Mouse (Mus musculus): ENCODE measurements around the gene Cdkal1. TPM values are rescaled to one million over a fixed set of nuclear protein-coding genes. Genes with fewer than 3 reads are reported as not detected.

Gene Cdkal1
- total RNA-seq, 1 experiment: 20.8 TPM

GRCm38 (mm10) chr13:29824326-29824725 lies 31.1 kb downstream of the Cdkal1 start:
- TF ChIP-seq CHD2 (IDR thresholded peaks at IDR 0.05; ENCODE audit: low read depth, low read length) (no peak), MAFK (IDR thresholded peaks at IDR 0.05; ENCODE audit: insufficient read depth, low read depth, low read length) (no peak), HCFC1 (IDR thresholded peaks at IDR 0.05; ENCODE audit: borderline replicate concordance, insufficient read depth, low read length) (no peak), ZC3H11A (IDR thresholded peaks at IDR 0.05; ENCODE audit: borderline replicate concordance, low read depth, low read length) (no peak), ZNF384 (IDR thresholded peaks at IDR 0.05; ENCODE audit: low read depth, low read length) (no peak)
- Histone ChIP-seq H3K4me3 (ENCODE audit: insufficient read depth in 1 of 2, low read depth in 1 of 2, low read length in 2 of 2, poor library complexity in 1 of 2, severe bottlenecking in 1 of 2) (no peak overlapping the region), H3K9ac (ENCODE audit: insufficient read depth, low read depth, low read length, poor library complexity, severe bottlenecking) (no peak overlapping the region), H3K4me1 (ENCODE audit: control insufficient read depth in 2 of 2, insufficient read depth in 2 of 2, low read length in 2 of 2, poor library complexity in 1 of 2) (no peaks in the 10 kb centered on the region), H3K36me3 (ENCODE audit: control insufficient read depth, insufficient read depth, low read length, poor library complexity, severe bottlenecking) (no peaks in the 10 kb centered on the region), H3K9me3 (ENCODE audit: control insufficient read depth, insufficient read depth, low read depth, low read length) (no peaks in the 10 kb centered on the region), H3K27ac (ENCODE audit: insufficient read depth, low read depth, low read length, poor library complexity, severe bottlenecking) (no peak overlapping the region)
- DNase-seq (ENCODE audit: low read depth, low spot score): no peak
- in situ Hi-C loops (cut with MboI; ENCODE audit: low sequenced_read_pairs in 2 of 2, unreplicated experiment in 2 of 2): no loop called here

DNA sequence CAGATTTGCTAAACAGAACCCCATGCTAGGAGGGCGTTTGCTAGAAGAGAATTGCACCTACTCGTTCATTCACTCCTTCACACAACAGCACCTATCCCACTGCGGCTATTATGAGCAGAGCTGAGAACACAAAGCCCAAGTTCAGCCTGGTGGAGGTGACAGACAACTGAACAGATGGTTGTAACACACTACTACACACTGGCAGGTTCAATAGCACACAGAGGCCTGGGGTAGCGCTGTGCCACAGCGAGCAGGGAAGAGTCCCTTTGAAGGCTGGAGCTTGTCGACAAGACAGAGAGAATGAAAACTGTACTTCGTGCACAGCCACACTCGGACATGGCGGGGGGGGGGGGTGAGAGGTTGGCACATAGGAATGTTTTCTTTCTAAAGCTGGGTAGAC lies 31.6 kb downstream of the Cdkal1 start:
- in situ Hi-C loops (cut with MboI; ENCODE audit: low sequenced_read_pairs in 2 of 2, unreplicated experiment in 2 of 2): no loop called here
- H3K9ac ChIP-seq (ENCODE audit: insufficient read depth, low read depth, low read length, poor library complexity, severe bottlenecking): no peak overlapping the region
- H3K4me1 ChIP-seq (ENCODE audit: control insufficient read depth in 2 of 2, insufficient read depth in 2 of 2, low read length in 2 of 2, poor library complexity in 1 of 2): no peaks in the 10 kb centered on the region
- no peak for DNase-seq (ENCODE audit: low read depth, low spot score)
- TF ChIP-seq MAFK (IDR thresholded peaks at IDR 0.05; ENCODE audit: insufficient read depth, low read depth, low read length) (no peak), CHD2 (IDR thresholded peaks at IDR 0.05; ENCODE audit: low read depth, low read length) (no peak), ZNF384 (IDR thresholded peaks at IDR 0.05; ENCODE audit: low read depth, low read length) (no peak), HCFC1 (IDR thresholded peaks at IDR 0.05; ENCODE audit: borderline replicate concordance, insufficient read depth, low read length) (no peak), ZC3H11A (IDR thresholded peaks at IDR 0.05; ENCODE audit: borderline replicate concordance, low read depth, low read length) (no peak)
- H3K36me3 ChIP-seq (ENCODE audit: control insufficient read depth, insufficient read depth, low read length, poor library complexity, severe bottlenecking): no peaks in the 10 kb centered on the region
- no peak overlapping the region for H3K27ac ChIP-seq (ENCODE audit: insufficient read depth, low read depth, low read length, poor library complexity, severe bottlenecking)
- no peaks in the 10 kb centered on the region for H3K9me3 ChIP-seq (ENCODE audit: control insufficient read depth, insufficient read depth, low read depth, low read length)
- H3K4me3 ChIP-seq (ENCODE audit: insufficient read depth in 1 of 2, low read depth in 1 of 2, low read length in 2 of 2, poor library complexity in 1 of 2, severe bottlenecking in 1 of 2): no peak overlapping the region

- Histone ChIP-seq H3K9ac (ENCODE audit: insufficient read depth, low read depth, low read length, poor library complexity, severe bottlenecking) (no peak overlapping the region), H3K36me3 (ENCODE audit: control insufficient read depth, insufficient read depth, low read length, poor library complexity, severe bottlenecking) (no peaks in the 10 kb centered on the region; the same call in 1 of the 2 replicates), H3K4me3 (ENCODE audit: insufficient read depth in 1 of 2, low read depth in 1 of 2, low read length in 2 of 2, poor library complexity in 1 of 2, severe bottlenecking in 1 of 2) (no peak overlapping the region), H3K27ac (ENCODE audit: insufficient read depth, low read depth, low read length, poor library complexity, severe bottlenecking) (no peak overlapping the region), H3K4me1 (ENCODE audit: control insufficient read depth in 2 of 2, insufficient read depth in 2 of 2, low read length in 2 of 2, poor library complexity in 1 of 2) (no peaks in the 10 kb centered on the region), H3K9me3 (ENCODE audit: control insufficient read depth, insufficient read depth, low read depth, low read length) (no peaks in the 10 kb centered on the region)
- no peak for DNase-seq (ENCODE audit: low read depth, low spot score)
- TF ChIP-seq MAFK (IDR thresholded peaks at IDR 0.05; ENCODE audit: insufficient read depth, low read depth, low read length): no peak
- TF ChIP-seq ZC3H11A (IDR thresholded peaks at IDR 0.05; ENCODE audit: borderline replicate concordance, low read depth, low read length): no peak
- no peak for TF ChIP-seq HCFC1 (IDR thresholded peaks at IDR 0.05; ENCODE audit: borderline replicate concordance, insufficient read depth, low read length)
- TF ChIP-seq CHD2 (IDR thresholded peaks at IDR 0.05; ENCODE audit: low read depth, low read length): no peak
- no peak for TF ChIP-seq ZNF384 (IDR thresholded peaks at IDR 0.05; ENCODE audit: low read depth, low read length)
- in situ Hi-C loops (cut with MboI; ENCODE audit: low sequenced_read_pairs in 2 of 2, unreplicated experiment in 2 of 2): no loop called here
Observed at GRCm38 (mm10) chr13:29823487-29823886, 32.0 kb downstream of the Cdkal1 start.

- in situ Hi-C loops (cut with MboI; ENCODE audit: low sequenced_read_pairs in 2 of 2, unreplicated experiment in 2 of 2): no loop called here
- H3K4me1 ChIP-seq (ENCODE audit: control insufficient read depth in 2 of 2, insufficient read depth in 2 of 2, low read length in 2 of 2, poor library complexity in 1 of 2): no peaks in the 10 kb centered on the region
- no peak for DNase-seq (ENCODE audit: low read depth, low spot score)
- H3K27ac ChIP-seq (ENCODE audit: insufficient read depth, low read depth, low read length, poor library complexity, severe bottlenecking): no peak overlapping the region
- no peaks in the 10 kb centered on the region for H3K9me3 ChIP-seq (ENCODE audit: control insufficient read depth, insufficient read depth, low read depth, low read length)
- no peak overlapping the region for H3K9ac ChIP-seq (ENCODE audit: insufficient read depth, low read depth, low read length, poor library complexity, severe bottlenecking)
- no peaks in the 10 kb centered on the region; the same call in 1 of the 2 replicates for H3K36me3 ChIP-seq (ENCODE audit: control insufficient read depth, insufficient read depth, low read length, poor library complexity, severe bottlenecking)
- no peak overlapping the region for H3K4me3 ChIP-seq (ENCODE audit: insufficient read depth in 1 of 2, low read depth in 1 of 2, low read length in 2 of 2, poor library complexity in 1 of 2, severe bottlenecking in 1 of 2)
- TF ChIP-seq ZC3H11A (IDR thresholded peaks at IDR 0.05; ENCODE audit: borderline replicate concordance, low read depth, low read length) (no peak), ZNF384 (IDR thresholded peaks at IDR 0.05; ENCODE audit: low read depth, low read length) (no peak), MAFK (IDR thresholded peaks at IDR 0.05; ENCODE audit: insufficient read depth, low read depth, low read length) (no peak), CHD2 (IDR thresholded peaks at IDR 0.05; ENCODE audit: low read depth, low read length) (no peak), HCFC1 (IDR thresholded peaks at IDR 0.05; ENCODE audit: borderline replicate concordance, insufficient read depth, low read length) (no peak)
Observed at GRCm38 (mm10) chr13:29819910-29820583, 35.4 kb downstream of the Cdkal1 start.

Data from ES-E14 (cell line).